Mouse (Mus musculus) liver, postnatal 0 days (tissue): ENCODE measurements around the gene Ott.
"Not testable (repeated sequence)": the region's sequence is repeated elsewhere in the genome, so short reads cannot be mapped to it uniquely, and the experiment has no call there.

ENCODE experiments used
- CTCF ChIP-seq: sonication (generic); IDR thresholded peaks from 2 replicates; pipeline ENCODE4 v1.5.1; 2016; ENCODE audit warnings: antibody characterized with exemption, low read depth
- EP300 ChIP-seq: IDR thresholded peaks from 2 replicates; pipeline ENCODE4 v1.6.1; 2016; ENCODE audit warnings: antibody characterized with exemption, low read depth, mild to moderate bottlenecking

DNA sequence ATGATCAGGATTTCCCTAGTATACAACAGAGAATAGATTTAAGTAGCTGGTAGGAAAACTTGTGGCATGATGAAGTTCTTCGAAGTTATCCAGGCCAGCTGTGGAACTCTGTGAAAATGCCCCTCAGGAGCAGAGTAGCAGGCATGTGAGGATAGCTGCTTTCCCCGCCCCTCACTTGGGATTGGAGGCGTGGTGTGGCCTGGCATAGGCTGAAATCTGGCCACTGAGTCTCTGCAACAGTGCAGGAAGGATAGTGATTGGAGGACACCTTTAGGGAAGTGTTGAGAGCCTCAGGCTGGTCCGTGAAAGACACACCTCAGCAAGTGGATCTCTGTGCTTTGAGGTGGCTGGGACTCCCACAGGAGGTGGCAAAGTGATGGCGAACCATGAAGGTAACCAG, at the start of gene Ott:
- TF ChIP-seq EP300, CTCF: not testable (repeated sequence)
